Mouse (Mus musculus): Measurements from ENCODE around the gene Alg5. TPM values are rescaled to one million over a fixed set of nuclear protein-coding genes. Genes with fewer than 3 reads are reported as not detected.

Gene Alg5
- polyA plus RNA-seq, 1 experiment: 41.5 TPM

DNA sequence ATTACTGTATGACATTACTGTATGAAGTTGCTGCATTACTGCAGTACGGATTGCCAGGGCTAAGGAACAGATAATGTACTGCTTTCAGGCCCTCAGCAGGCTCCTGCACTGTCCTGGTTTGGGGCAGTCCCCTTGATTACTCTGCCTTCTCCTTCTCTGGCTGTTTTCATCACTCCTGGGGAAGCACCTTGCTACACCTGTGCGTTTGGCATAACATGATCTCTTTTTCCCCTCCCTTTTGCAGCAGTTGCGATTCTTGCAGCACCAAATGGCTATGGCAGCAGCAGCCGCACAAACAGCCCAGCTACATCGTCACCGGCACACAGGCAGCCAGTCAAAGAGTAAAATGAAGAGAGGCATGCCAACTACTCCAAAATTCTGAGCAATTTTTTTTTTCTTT, 7.2 kb upstream of the Alg5 start:
- no peaks in the 10 kb centered on the region for H3K27me3 ChIP-seq (ENCODE audit: control insufficient read depth, insufficient read depth, insufficient read length)

DNA sequence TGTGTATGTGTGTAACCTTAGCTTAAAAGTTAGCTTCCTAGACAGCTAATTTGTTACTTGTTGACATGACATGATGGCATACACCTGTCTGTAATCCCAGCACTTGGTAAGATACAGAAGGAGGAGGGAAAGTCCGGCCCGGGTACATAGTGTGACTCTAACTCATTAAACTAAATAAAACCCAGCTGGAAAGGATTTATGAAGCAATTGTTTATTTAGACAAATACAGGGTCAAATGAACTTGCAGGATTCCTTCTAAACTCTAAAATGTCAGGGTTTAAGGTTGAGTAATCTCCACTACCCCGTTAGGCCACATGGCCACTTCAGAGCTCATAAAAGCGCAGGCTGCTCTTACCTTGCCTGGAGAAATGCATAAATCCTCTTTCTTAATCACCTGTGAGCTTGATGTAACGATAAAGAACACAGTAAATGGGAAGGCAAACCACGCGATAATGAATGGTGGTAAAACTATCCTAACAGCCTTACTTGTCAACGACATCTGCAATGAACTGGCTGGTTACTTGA, 3.7 kb upstream of the Alg5 start:
- Histone ChIP-seq H3K4me3 (no peak overlapping the region), H3K4me2 (ENCODE audit: low read depth) (no peak overlapping the region), H3K36me3 (ENCODE audit: control insufficient read depth, insufficient read depth) (peaks cover 35% of the 10 kb centered on the region), H3ac (ENCODE audit: control insufficient read depth, insufficient read length) (no peak overlapping the region), H3K27me3 (ENCODE audit: control insufficient read depth, insufficient read depth, insufficient read length) (no peaks in the 10 kb centered on the region), H3K79me2 (ENCODE audit: control insufficient read depth, insufficient read depth) (peaks cover 20% of the 10 kb centered on the region)
- TF ChIP-seq TCF12 (IDR thresholded peaks at IDR 0.05; ENCODE audit: insufficient read depth, poor library complexity, severe bottlenecking): no peak
- TF ChIP-seq MYOG (IDR thresholded peaks at IDR 0.05; ENCODE audit: control insufficient read depth in 1 of 3, insufficient read depth in 1 of 3, insufficient read length in 2 of 3, low read depth in 2 of 3): no peak
- no peak for TF ChIP-seq E2F4 (IDR thresholded peaks at IDR 0.05; ENCODE audit: insufficient read depth)
- TF ChIP-seq USF1 (IDR thresholded peaks at IDR 0.05; ENCODE audit: low read depth): no peak
- TF ChIP-seq SRF (IDR thresholded peaks at IDR 0.05; ENCODE audit: control insufficient read depth, insufficient read length, low read depth): no peak
- TF ChIP-seq TCF3 (IDR thresholded peaks at IDR 0.05; ENCODE audit: insufficient read length, low read depth): no peak
- TF ChIP-seq POLR2A (IDR thresholded peaks at IDR 0.05; ENCODE audit: insufficient read length, low read depth): no peak
- TF ChIP-seq REST (IDR thresholded peaks at IDR 0.05; ENCODE audit: insufficient read depth, insufficient read length): no peak
- TF ChIP-seq MAX (IDR thresholded peaks at IDR 0.05; ENCODE audit: low read depth): no peak

More for the DNA sequence above, 7.2 kb upstream of the Alg5 start:
- Histone ChIP-seq H3K36me3 (ENCODE audit: control insufficient read depth, insufficient read depth) (peaks cover 46% of the 10 kb centered on the region), H3ac (ENCODE audit: control insufficient read depth, insufficient read length) (no peak overlapping the region), H3K4me3 (no peak overlapping the region), H3K4me2 (ENCODE audit: low read depth) (no peak overlapping the region), H3K79me2 (ENCODE audit: control insufficient read depth, insufficient read depth) (peaks cover 5% of the 10 kb centered on the region)
- TF ChIP-seq E2F4 (IDR thresholded peaks at IDR 0.05; ENCODE audit: insufficient read depth) (no peak), CEBPB (IDR thresholded peaks at IDR 0.05; ENCODE audit: insufficient read depth, poor library complexity, severe bottlenecking) (no peak), MAX (IDR thresholded peaks at IDR 0.05; ENCODE audit: low read depth) (no peak), MYOD1 (IDR thresholded peaks at IDR 0.05; ENCODE audit: control insufficient read depth in 1 of 3, insufficient read length in 2 of 3, low read depth in 2 of 3) (no peak), USF1 (IDR thresholded peaks at IDR 0.05; ENCODE audit: low read depth) (no peak), POLR2A (IDR thresholded peaks at IDR 0.05; ENCODE audit: insufficient read length, low read depth) (no peak), POLR2AphosphoS2 (IDR thresholded peaks at IDR 0.05; ENCODE audit: insufficient read length, low read depth) (no peak), MYOG (IDR thresholded peaks at IDR 0.05; ENCODE audit: control insufficient read depth in 1 of 3, insufficient read depth in 1 of 3, insufficient read length in 2 of 3, low read depth in 2 of 3) (no peak), REST (IDR thresholded peaks at IDR 0.05; ENCODE audit: insufficient read depth, insufficient read length) (no peak), TCF3 (IDR thresholded peaks at IDR 0.05; ENCODE audit: insufficient read length, low read depth) (no peak), SRF (IDR thresholded peaks at IDR 0.05; ENCODE audit: control insufficient read depth, insufficient read length, low read depth) (no peak), TCF12 (IDR thresholded peaks at IDR 0.05; ENCODE audit: insufficient read depth, poor library complexity, severe bottlenecking) (no peak)

DNA sequence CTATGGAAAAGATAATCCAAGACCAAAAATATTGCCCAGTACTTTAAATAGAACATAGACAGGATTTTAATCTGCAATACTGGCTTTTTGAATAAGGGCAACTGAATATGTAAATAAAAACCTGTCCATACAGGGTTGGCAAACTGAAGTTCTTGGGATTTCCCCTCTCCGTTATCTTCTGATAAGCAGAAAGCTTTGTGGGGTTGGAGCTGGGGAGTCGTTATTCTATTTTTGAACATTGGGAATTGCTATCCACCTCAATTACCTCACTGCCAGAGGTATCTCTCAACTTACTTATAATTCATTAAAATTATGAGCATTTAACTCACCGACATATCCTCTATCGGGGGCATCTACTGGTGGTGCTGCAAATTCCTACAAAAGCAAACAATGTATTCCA, 3.0 kb upstream of the Alg5 start:
- H3K27me3 ChIP-seq (ENCODE audit: control insufficient read depth, insufficient read depth, insufficient read length): no peaks in the 10 kb centered on the region
- no peak overlapping the region for H3K4me2 ChIP-seq (ENCODE audit: low read depth)
- H3K4me3 ChIP-seq: no peak overlapping the region
- H3ac ChIP-seq (ENCODE audit: control insufficient read depth, insufficient read length): no peak overlapping the region
- H3K36me3 ChIP-seq (ENCODE audit: control insufficient read depth, insufficient read depth): peaks cover 35% of the 10 kb centered on the region
- no peak for TF ChIP-seq E2F4 (IDR thresholded peaks at IDR 0.05; ENCODE audit: insufficient read depth)
- H3K79me2 ChIP-seq (ENCODE audit: control insufficient read depth, insufficient read depth): peaks cover 27% of the 10 kb centered on the region

GRCm38 (mm10) chr3:54734411-54735246, 710 bp upstream of the Alg5 start:
- Histone ChIP-seq H3K4me3 (peak overlapping the region; percentile 90), H3K27me3 (ENCODE audit: control insufficient read depth, insufficient read depth, insufficient read length) (no peaks in the 10 kb centered on the region), H3K79me2 (ENCODE audit: control insufficient read depth, insufficient read depth) (peaks cover 27% of the 10 kb centered on the region), H3ac (ENCODE audit: control insufficient read depth, insufficient read length) (peak overlapping the region; percentile 82), H3K36me3 (ENCODE audit: control insufficient read depth, insufficient read depth) (peaks cover 17% of the 10 kb centered on the region), H3K4me2 (ENCODE audit: low read depth) (peak overlapping the region; percentile 94)
- TF ChIP-seq MYOG (IDR thresholded peaks at IDR 0.05; ENCODE audit: control insufficient read depth in 1 of 3, insufficient read depth in 1 of 3, insufficient read length in 2 of 3, low read depth in 2 of 3) (peak in 1 of 3 experiments; percentile 9), CEBPB (IDR thresholded peaks at IDR 0.05; ENCODE audit: insufficient read depth, poor library complexity, severe bottlenecking) (no peak), USF1 (IDR thresholded peaks at IDR 0.05; ENCODE audit: low read depth) (no peak), POLR2AphosphoS2 (IDR thresholded peaks at IDR 0.05; ENCODE audit: insufficient read length, low read depth) (peak; percentile 75), MYOD1 (IDR thresholded peaks at IDR 0.05; ENCODE audit: control insufficient read depth in 1 of 3, insufficient read length in 2 of 3, low read depth in 2 of 3) (no peak), MAX (IDR thresholded peaks at IDR 0.05; ENCODE audit: low read depth) (no peak), TCF3 (IDR thresholded peaks at IDR 0.05; ENCODE audit: insufficient read length, low read depth) (no peak), E2F4 (IDR thresholded peaks at IDR 0.05; ENCODE audit: insufficient read depth) (peak; percentile 76), POLR2A (IDR thresholded peaks at IDR 0.05; ENCODE audit: insufficient read length, low read depth) (peak; percentile 80), TCF12 (IDR thresholded peaks at IDR 0.05; ENCODE audit: insufficient read depth, poor library complexity, severe bottlenecking) (no peak), SRF (IDR thresholded peaks at IDR 0.05; ENCODE audit: control insufficient read depth, insufficient read length, low read depth) (no peak), REST (IDR thresholded peaks at IDR 0.05; ENCODE audit: insufficient read depth, insufficient read length) (no peak)

All from myocyte (in vitro differentiated cells).